19 mouse cellular contexts compared by ENCODE assay signal in genomic region chr3:58487121-58487520, GRCm38 (mm10). TPM values are rescaled to one million over a fixed set of nuclear protein-coding genes. Genes with fewer than 3 reads are reported as not detected.
DNase-seq lines count a peak whose midpoint lies in the region; ATAC-seq and TF ChIP-seq lines count a peak whose summit lies in the region.
"Had no signal": no experiment of that assay in that cellular context is flagged by ENCODE, and none has a peak within 500 bp of the region (broad histone marks: within the 10 kb centered on the region; RNA-seq: fewer than 3 reads in every experiment).

No protein-coding gene starts in this region.

- DNase-seq in CD4-positive, CD25-positive, alpha-beta regulatory T cell, adult 2 months (ENCODE audit: low read depth, low spot score): peak; percentile 39
- no peak for DNase-seq in liver, embryonic 14.5 days (ENCODE audit: low read depth in 3 of 3, low spot score in 3 of 3)
- no peak for DNase-seq in liver, embryonic 11.5 days (ENCODE audit: low spot score)
- peak; percentile 36 for DNase-seq in R1 (ENCODE audit: low read depth, low spot score)
- peak; percentile 35 for DNase-seq in splenic B cell, adult 2 months (ENCODE audit: low read depth, low spot score)
- DNase-seq in cerebellum, adult 11 months: no peak
- no peak for DNase-seq in kidney, adult 18-20 months
- DNase-seq: adrenal gland, adult 2 months; cerebellum, adult 9-10 months; embryo, embryonic 11 days; kidney, postnatal 36 days; layer of hippocampus, postnatal 36 days; thymus, postnatal 14 days had no signal

- no peak overlapping the region for H3K4me2 ChIP-seq in liver, embryonic 14.5 days (ENCODE audit: low read depth)
- H3K4me2 ChIP-seq in liver, embryonic 11.5 days: no peak overlapping the region
- H3K4me2 ChIP-seq: heart, embryonic 15.5 days; limb, embryonic 13.5 days; lung, embryonic 15.5 days; midbrain, embryonic 11.5 days had no signal

- H3K4me1 ChIP-seq in liver, embryonic 14.5 days (replicated peaks; ENCODE audit: control insufficient read depth in 2 of 2, insufficient read depth in 2 of 2, low read length in 1 of 2): no peaks in the 10 kb centered on the region
- H3K4me1 ChIP-seq in liver, embryonic 11.5 days (replicated peaks; ENCODE audit: control insufficient read depth, insufficient read depth, low read length): no peaks in the 10 kb centered on the region
- H3K4me1 ChIP-seq: heart, embryonic 15.5 days; limb, embryonic 13.5 days; lung, embryonic 15.5 days had no signal

- H3K27ac ChIP-seq in liver, embryonic 14.5 days: no peak overlapping the region
- no peak overlapping the region for H3K27ac ChIP-seq in liver, embryonic 11.5 days (ENCODE audit: low read depth, low read length)
- H3K27ac ChIP-seq: heart, embryonic 15.5 days; limb, embryonic 13.5 days; lung, embryonic 15.5 days had no signal

- H3K9ac ChIP-seq in liver, embryonic 14.5 days (replicated peaks): no peak overlapping the region
- H3K9ac ChIP-seq in liver, embryonic 11.5 days (ENCODE audit: low read depth, low read length): no peak overlapping the region
- H3K9ac ChIP-seq: heart, embryonic 15.5 days; limb, embryonic 13.5 days; lung, embryonic 15.5 days had no signal

- no peak for TF ChIP-seq EP300 in liver, embryonic 14.5 days (IDR thresholded peaks at IDR 0.05; ENCODE audit: low read depth)

- TF ChIP-seq CTCF in liver, embryonic 14.5 days (IDR thresholded peaks at IDR 0.05; ENCODE audit: low read depth): peak; percentile 45

- WGBS in liver, embryonic 14.5 days (ENCODE audit: insufficient replicate concordance): 48% methylated on average over 3 of the region's 3 CpGs
- WGBS in liver, embryonic 11.5 days: 60% methylated on average over 3 of the region's 3 CpGs

- H3K9me3 ChIP-seq in liver, embryonic 14.5 days (ENCODE audit: control insufficient read depth, low read length): no peaks in the 10 kb centered on the region
- H3K9me3 ChIP-seq in liver, embryonic 11.5 days (ENCODE audit: control insufficient read depth, low read length): no peaks in the 10 kb centered on the region
- H3K9me3 ChIP-seq: heart, embryonic 15.5 days; limb, embryonic 13.5 days; lung, embryonic 15.5 days had no signal

- no peaks in the 10 kb centered on the region for H3K27me3 ChIP-seq in liver, embryonic 14.5 days (ENCODE audit: control insufficient read depth, insufficient read depth, low read length)
- no peaks in the 10 kb centered on the region for H3K27me3 ChIP-seq in liver, embryonic 11.5 days (replicated peaks; ENCODE audit: control insufficient read depth, insufficient read depth, low read length)
- no peaks in the 10 kb centered on the region for H3K27me3 ChIP-seq in splenic B cell, adult 2 months (ENCODE audit: control insufficient read depth, insufficient read depth, low read length, poor library complexity, severe bottlenecking)
- H3K27me3 ChIP-seq: heart, embryonic 15.5 days; limb, embryonic 13.5 days; lung, embryonic 15.5 days had no signal

- no peaks in the 10 kb centered on the region for H3K36me3 ChIP-seq in liver, embryonic 14.5 days (replicated peaks; ENCODE audit: control insufficient read depth, insufficient read depth, low read depth)
- H3K36me3 ChIP-seq in liver, embryonic 11.5 days (ENCODE audit: control insufficient read depth, insufficient read depth, low read length): no peaks in the 10 kb centered on the region
- H3K36me3 ChIP-seq in splenic B cell, adult 2 months (ENCODE audit: control insufficient read depth, insufficient read depth, low read length, poor library complexity, severe bottlenecking): no peaks in the 10 kb centered on the region
- H3K36me3 ChIP-seq: heart, embryonic 15.5 days; limb, embryonic 13.5 days; lung, embryonic 15.5 days had no signal

- H3K4me3 ChIP-seq in liver, embryonic 14.5 days (ENCODE audit: insufficient read depth in 1 of 2, low read depth in 2 of 2, low read length in 2 of 2): no peak overlapping the region
- H3K4me3 ChIP-seq in liver, embryonic 11.5 days (ENCODE audit: low read depth, low read length): no peak overlapping the region
- H3K4me3 ChIP-seq: heart, embryonic 15.5 days; limb, embryonic 13.5 days; lung, embryonic 15.5 days had no signal

- ATAC-seq in CD4-positive, CD25-positive, alpha-beta regulatory T cell, adult 4 months: no peak
- ATAC-seq in liver, embryonic 14.5 days (ENCODE audit: insufficient read depth): no peak
- no peak for ATAC-seq in liver, embryonic 11.5 days (replicated peaks; ENCODE audit: low FRiP score)
- ATAC-seq: hindbrain, embryonic 16.5 days had no signal

RNA-seq across cellular contexts. Expression of gene Eif2a, which starts 38.5 kb away (rescaled TPM):
- polyA plus RNA-seq in CD4-positive, CD25-positive, alpha-beta regulatory T cell, adult 4 months (2017; shearing (Covaris generic)): 10 to 100 TPM; 69.7 to 74.8 TPM
- polyA plus RNA-seq in liver, embryonic 14.5 days (2012; rRNA removed): 22.7 and 35.4 TPM in 2 replicates
- 29.3 and 34.1 TPM in 2 replicates for polyA plus RNA-seq in liver, embryonic 14.5 days (2014; fragmentation: Nextera tagmentation; extraction: Ambion mirVana)
- polyA plus RNA-seq in liver, embryonic 11.5 days (2014; fragmentation: Nextera tagmentation; extraction: Ambion mirVana): 66.1 and 71.3 TPM in 2 replicates

RNA-seq across cellular contexts. Expression of gene Serp1, which starts 38.6 kb away (rescaled TPM):
- 10 to 100 TPM; 38.8 to 57.0 TPM for polyA plus RNA-seq in CD4-positive, CD25-positive, alpha-beta regulatory T cell, adult 4 months (2017; shearing (Covaris generic))
- 27.6 and 32.5 TPM in 2 replicates for polyA plus RNA-seq in liver, embryonic 14.5 days (2012; rRNA removed)
- polyA plus RNA-seq in liver, embryonic 14.5 days (2014; fragmentation: Nextera tagmentation; extraction: Ambion mirVana): 91.2 and 96.1 TPM in 2 replicates
- polyA plus RNA-seq in liver, embryonic 11.5 days (2014; fragmentation: Nextera tagmentation; extraction: Ambion mirVana): 161 and 178 TPM in 2 replicates

Comparison
In these comparisons a context has a peak if more than half of its experiments do, and no peak if none do; other contexts are left out.
1. DNase-seq: peak in CD4-positive, CD25-positive, alpha-beta regulatory T cell, adult 2 months (single experiment), R1 (single experiment) and splenic B cell, adult 2 months (single experiment); none in liver, embryonic 14.5 days (0 of 3), liver, embryonic 11.5 days (single experiment), cerebellum, adult 11 months (single experiment) and kidney, adult 18-20 months (single experiment).